Mouse (Mus musculus): ENCODE measurements around the gene Slco2a1.

The Slco2a1 gene

GRCm38 (mm10) chr9:103118651-103119275, 130.3 kb downstream of the Slco2a1 start:
- no peak for DNase-seq (ENCODE audit: low spot score)

- DNase-seq (ENCODE audit: low spot score) = no peak
Observed at GRCm38 (mm10) chr9:103119781-103120180, 131.3 kb downstream of the Slco2a1 start.

GRCm38 (mm10) chr9:103120231-103120630, 131.7 kb downstream of the Slco2a1 start:
- no peak for DNase-seq (ENCODE audit: low spot score)

- DNase-seq (ENCODE audit: low spot score) = no peak
Observed at GRCm38 (mm10) chr9:103121546-103121945, 133.0 kb downstream of the Slco2a1 start.

GRCm38 (mm10) chr9:103124746-103125145, 136.2 kb downstream of the Slco2a1 start:
- DNase-seq (ENCODE audit: low spot score) = no peak

- no peak for DNase-seq (ENCODE audit: low spot score)
Observed at GRCm38 (mm10) chr9:103133493-103134124, 145.1 kb downstream of the Slco2a1 start.

GRCm38 (mm10) chr9:103134450-103135030, 146.0 kb downstream of the Slco2a1 start:
- DNase-seq (ENCODE audit: low spot score) = no peak

GRCm38 (mm10) chr9:103139481-103139880, 151.0 kb downstream of the Slco2a1 start:
- DNase-seq (ENCODE audit: low spot score) = no peak

GRCm38 (mm10) chr9:103140384-103140783, 151.9 kb downstream of the Slco2a1 start:
- no peak for DNase-seq (ENCODE audit: low spot score)

GRCm38 (mm10) chr9:103141266-103141665, 152.8 kb downstream of the Slco2a1 start:
- peak; percentile 81 for DNase-seq (ENCODE audit: low spot score)

GRCm38 (mm10) chr9:103143881-103144280, 155.4 kb downstream of the Slco2a1 start:
- no peak for DNase-seq (ENCODE audit: low spot score)

- no peak for DNase-seq (ENCODE audit: low spot score)
Observed at GRCm38 (mm10) chr9:103145351-103145750, 156.8 kb downstream of the Slco2a1 start.

All from yolk sac, embryonic 10.5 days (tissue).